Mouse (Mus musculus) forebrain, embryonic 11.5 days (tissue): Measurements from ENCODE around the gene Ncapg. TPM values are rescaled to one million over a fixed set of nuclear protein-coding genes. Genes with fewer than 3 reads are reported as not detected.

Experiments
- ATAC-seq: fragments of 200-750 bp; cut with Nextera tagmentation; replicated peaks from 2 replicates; pipeline ENCODE4 v1.8.0; 2017; ENCODE audit warnings: moderate TSS enrichment; ENCODE audit not compliant: low FRiP score
- DNase-seq: peaks from one replicate; pipeline ENCODE4 v3.0.0-alpha.2; 2017; ENCODE audit warnings: low spot score
- H3K27ac ChIP-seq: fragments of 300-500 bp; sonication (generic); 2 replicates; pipeline ENCODE4 v1.5.1; 2014; ENCODE audit warnings: low read depth, low read length
- H3K27me3 ChIP-seq: fragments of 300-500 bp; sonication (generic); 2 replicates; pipeline ENCODE4 v1.6.1; 2014; ENCODE audit warnings: mild to moderate bottlenecking, low read length, mixed read lengths; ENCODE audit not compliant: control insufficient read depth, insufficient read depth
- H3K36me3 ChIP-seq: fragments of 300-500 bp; sonication (generic); 2 replicates; pipeline ENCODE4 v1.6.1; 2014; ENCODE audit warnings: mild to moderate bottlenecking, low read length, moderate library complexity, mixed read lengths; ENCODE audit not compliant: control insufficient read depth, insufficient read depth
- H3K4me1 ChIP-seq: fragments of 300-500 bp; sonication (generic); replicated peaks from 2 replicates; pipeline ENCODE4 v1.6.1; 2014; ENCODE audit warnings: low read length, mixed read lengths; ENCODE audit not compliant: control insufficient read depth, insufficient read depth
- H3K4me2 ChIP-seq: fragments of 300-500 bp; sonication (generic); 2 replicates; pipeline ENCODE4 v1.6.1; 2014; ENCODE audit warnings: low read depth, mild to moderate bottlenecking, low read length, moderate library complexity, mixed read lengths; ENCODE audit not compliant: severe bottlenecking
- H3K4me3 ChIP-seq: fragments of 300-500 bp; sonication (generic); 2 replicates; pipeline ENCODE4 v1.5.1; 2014; ENCODE audit warnings: low read depth, low read length
- H3K9ac ChIP-seq: fragments of 300-500 bp; sonication (generic); 2 replicates; pipeline ENCODE4 v1.6.1; 2014; ENCODE audit warnings: low read length
- H3K9me3 ChIP-seq: fragments of 300-500 bp; sonication (generic); 2 replicates; pipeline ENCODE4 v1.6.1; 2016; ENCODE audit warnings: low read length, mixed read lengths; ENCODE audit not compliant: control insufficient read depth
- WGBS: fragments of 180-500 bp; shearing (Covaris S2); extraction: QIAGEN DNeasy Blood & Tissue Kit; methylation state at CpG from one replicate; pipeline ENCODE4 v1.1.7; 2014; 5-methylcytosine and 5-hydroxymethylcytosine counted together
- polyA plus RNA-seq: library from polyadenylated mRNA; unstranded; fragments of >200 nt; fragmentation: Nextera tagmentation; extraction: Ambion mirVana; gene quantifications from 2 replicates; pipeline ENCODE4 v1.2.1, GENCODE M21; 2014

Gene Ncapg
- polyA plus RNA-seq = 86.3 and 101 TPM in 2 replicates

DNA sequence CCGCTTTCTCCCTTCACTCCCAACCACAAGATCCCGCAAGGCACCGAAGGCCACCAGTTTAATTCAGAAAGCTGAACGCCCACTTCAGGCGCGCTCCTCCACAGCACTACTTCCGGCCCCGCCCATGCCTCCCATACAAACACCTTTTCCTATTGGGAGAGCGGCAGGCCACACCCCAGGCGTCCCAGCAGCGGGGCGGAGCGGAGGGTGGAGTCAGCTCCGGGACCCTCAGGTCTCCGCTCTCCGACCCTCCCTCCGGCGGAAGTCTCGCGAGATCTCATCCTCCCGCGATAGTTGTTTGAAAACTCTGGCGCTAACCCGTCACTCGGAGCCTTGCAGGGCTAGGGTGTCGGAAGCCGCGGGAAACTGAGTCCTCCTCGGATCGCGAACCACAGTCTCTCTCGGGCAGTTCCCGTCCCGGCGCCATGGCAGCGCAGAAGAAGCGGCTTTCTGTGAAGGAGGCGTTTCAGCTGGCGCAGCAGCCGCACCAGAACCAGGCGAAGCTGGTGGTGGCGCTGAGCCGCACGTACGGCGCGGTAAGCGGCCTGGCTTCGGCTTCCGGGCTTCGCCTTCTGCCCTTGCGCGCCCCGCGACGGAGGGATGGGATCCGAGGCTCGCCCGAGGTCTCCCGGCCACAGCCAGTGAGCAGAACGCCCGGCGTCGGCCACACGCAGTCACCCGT lies at the start of gene Ncapg:
Gene Ncapg, plus strand, starts transcription at position 322 of the 682 bp plus-strand sequence.
- peak within 1 kb of the TSS; percentile 67 for H3K4me3 ChIP-seq
- H3K4me1 ChIP-seq = no peaks in the 10 kb centered on the region; the same call in 1 of the 2 replicates
- peak within 1 kb of the TSS; percentile 91 for H3K27ac ChIP-seq
- DNase-seq = peak; percentile 100
- ATAC-seq = peak; percentile 100
- no peaks in the 10 kb centered on the region for H3K9me3 ChIP-seq
- H3K4me2 ChIP-seq = peak within 1 kb of the TSS; percentile 74
- H3K36me3 ChIP-seq = no peaks in the 10 kb centered on the region
- peak within 1 kb of the TSS; percentile 86 for H3K9ac ChIP-seq
- H3K27me3 ChIP-seq = no peaks in the 10 kb centered on the region
- under 1% methylated on average over 64 of the region's 66 CpGs for WGBS

DNA sequence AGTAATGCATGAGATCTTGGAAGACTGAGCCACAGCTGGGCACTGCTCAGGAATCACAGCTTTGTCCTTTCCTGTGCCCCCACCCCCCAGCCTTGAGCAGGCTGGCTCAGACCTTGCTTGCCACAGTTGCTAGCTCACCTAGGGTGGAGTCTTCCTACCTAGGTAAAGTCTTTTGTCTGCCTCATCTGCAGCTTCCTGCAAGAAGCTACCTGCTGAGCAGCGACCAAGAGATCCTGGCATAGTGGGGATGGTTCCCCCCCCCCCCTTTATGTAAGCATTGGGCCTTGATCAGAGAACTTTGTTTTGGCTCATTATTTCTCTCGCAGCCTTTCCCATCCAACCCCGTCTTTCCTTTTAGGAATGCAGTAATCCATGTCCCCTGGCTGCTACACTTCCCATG lies 48.2 kb upstream of the Ncapg start:
- ATAC-seq = no peak
- Histone ChIP-seq H3K27ac (no peak overlapping the region), H3K4me3 (no peak overlapping the region), H3K4me2 (no peak overlapping the region), H3K27me3 (no peaks in the 10 kb centered on the region), H3K9ac (no peak overlapping the region), H3K4me1 (no peaks in the 10 kb centered on the region), H3K9me3 (no peaks in the 10 kb centered on the region; the same call in 1 of the 2 replicates), H3K36me3 (no peaks in the 10 kb centered on the region)
- DNase-seq = no peak
- 40% methylated on average over 3 of the region's 3 CpGs for WGBS

DNA sequence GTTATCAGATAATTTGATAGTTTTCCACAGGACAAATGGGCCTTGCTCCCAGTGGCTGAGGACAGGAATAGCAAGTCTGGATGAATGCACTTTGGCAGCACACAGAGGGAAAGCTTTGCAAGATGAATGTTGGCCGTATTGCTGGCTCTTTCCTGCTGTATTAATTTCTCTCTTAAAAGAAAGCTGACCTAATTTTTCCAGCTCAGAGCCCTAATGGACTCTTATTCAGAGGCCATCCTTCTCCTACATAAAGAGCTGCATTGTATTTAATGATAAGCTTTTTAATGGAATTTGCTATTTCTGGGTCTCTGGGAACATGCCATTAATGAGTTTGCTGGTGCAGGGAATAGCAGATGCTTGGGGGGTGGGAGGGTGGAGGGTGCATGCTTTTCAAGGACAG lies 41.9 kb upstream of the Ncapg start:
- Histone ChIP-seq H3K9ac (no peak overlapping the region), H3K27ac (no peak overlapping the region), H3K4me2 (no peak overlapping the region), H3K4me1 (no peaks in the 10 kb centered on the region), H3K9me3 (no peaks in the 10 kb centered on the region; the same call in 1 of the 2 replicates), H3K27me3 (no peaks in the 10 kb centered on the region), H3K4me3 (no peak overlapping the region), H3K36me3 (no peaks in the 10 kb centered on the region)
- ATAC-seq = no peak
- no peak for DNase-seq
- 46% methylated on average over 1 of the region's 1 CpGs for WGBS

DNA sequence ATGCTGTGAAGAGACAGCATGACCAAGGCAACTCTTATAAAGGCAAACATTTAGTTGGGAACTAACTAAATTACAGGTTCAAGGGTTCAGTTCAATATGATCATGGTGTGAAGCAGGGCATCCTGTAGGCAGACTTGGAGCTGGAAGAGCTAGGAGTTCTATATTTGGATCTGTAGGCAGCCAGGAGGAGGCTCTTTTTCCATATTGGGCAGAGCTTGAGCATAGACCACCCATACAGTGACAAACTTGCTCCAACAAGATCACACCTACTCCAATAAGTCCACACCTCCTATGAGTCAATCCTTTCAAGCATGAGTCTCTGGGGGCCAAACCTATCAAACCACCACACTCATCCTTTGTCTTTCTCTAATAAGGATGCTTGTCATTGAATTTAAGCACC lies 40.2 kb upstream of the Ncapg start:
- Histone ChIP-seq H3K4me2 (no peak overlapping the region), H3K4me3 (no peak overlapping the region), H3K9me3 (no peaks in the 10 kb centered on the region; the same call in 1 of the 2 replicates), H3K36me3 (no peaks in the 10 kb centered on the region), H3K27me3 (no peaks in the 10 kb centered on the region), H3K27ac (no peak overlapping the region), H3K4me1 (no peaks in the 10 kb centered on the region), H3K9ac (no peak overlapping the region)
- ATAC-seq (no peak), DNase-seq (no peak)

DNA sequence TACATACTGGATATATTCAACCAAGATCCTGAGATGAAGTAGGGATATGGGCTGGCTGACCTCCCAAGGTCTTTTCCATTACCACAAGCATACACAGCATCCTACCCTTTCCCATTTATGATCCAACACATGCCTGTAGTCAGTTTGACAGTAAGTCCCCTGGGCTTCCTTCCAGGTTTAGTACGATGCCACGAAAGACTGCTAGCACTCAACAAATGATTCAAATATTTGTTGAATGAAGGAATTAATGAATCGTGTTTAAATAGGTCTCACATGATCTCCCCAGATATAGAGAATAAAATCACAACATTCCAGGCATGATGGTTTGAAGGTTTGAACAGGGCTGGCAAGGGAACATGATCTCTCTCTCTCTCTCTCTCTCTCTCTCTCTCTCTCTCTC lies 31.3 kb upstream of the Ncapg start:
- ATAC-seq (no peak), DNase-seq (no peak)
- Histone ChIP-seq H3K36me3 (no peaks in the 10 kb centered on the region), H3K4me3 (no peak overlapping the region; the same call in 1 of the 2 replicates), H3K27me3 (peaks cover 2% of the 10 kb centered on the region; the same call in 1 of the 2 replicates), H3K4me1 (0 out of 2 replicates have a peak, but pooled peaks cover 2% of the 10 kb centered on the region), H3K9ac (no peak overlapping the region), H3K9me3 (no peaks in the 10 kb centered on the region), H3K27ac (no peak overlapping the region), H3K4me2 (no peak overlapping the region)
- 72% methylated on average over 3 of the region's 3 CpGs for WGBS

DNA sequence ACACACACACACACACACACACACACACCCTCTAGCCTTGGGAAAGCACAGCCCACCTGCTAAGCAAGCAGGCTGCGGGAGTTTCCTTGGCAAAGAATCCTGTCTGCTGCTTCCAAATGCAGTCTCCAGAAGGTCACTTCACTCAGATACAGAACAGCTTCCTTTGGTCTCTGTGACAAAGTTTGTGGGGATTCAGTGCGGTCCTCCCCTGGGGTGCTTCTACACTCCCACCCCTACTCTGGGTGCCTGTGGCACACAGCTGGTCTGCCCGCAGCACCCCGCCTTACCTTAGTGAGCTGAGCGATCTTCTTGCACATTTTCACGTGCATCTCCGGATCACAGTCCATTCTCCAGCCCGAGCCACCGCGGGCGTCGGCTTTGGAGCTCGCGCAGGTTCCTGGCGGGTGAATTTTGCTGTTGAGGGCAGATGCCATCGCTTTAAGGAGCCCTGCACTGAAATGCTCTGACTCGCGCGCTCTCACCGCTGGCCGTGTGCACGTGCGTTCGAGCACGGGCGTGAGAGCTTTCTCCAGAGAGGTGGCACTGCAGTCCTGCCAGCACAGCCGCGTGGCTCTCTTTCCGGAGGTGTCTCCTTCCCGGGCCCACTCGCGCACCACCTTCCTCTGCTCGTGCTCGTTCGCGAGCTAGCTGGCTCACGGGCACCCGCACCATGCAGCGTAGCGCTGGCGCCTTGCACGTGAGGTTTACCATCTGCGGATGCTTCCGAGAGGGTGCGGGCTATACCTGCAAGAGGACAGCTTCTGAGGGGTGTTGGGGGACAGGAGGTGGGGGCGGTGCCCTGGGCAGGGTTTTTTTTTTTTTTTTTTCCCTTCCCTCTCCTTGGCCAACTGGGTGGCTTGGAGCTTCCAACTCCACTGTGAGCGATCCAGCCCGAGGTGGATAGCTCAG lies 30.7 kb upstream of the Ncapg start, which contains the start of gene Fam184b:
Gene Fam184b, minus strand, starts transcription at position 809 of the 909 bp plus-strand sequence.
- peak within 1 kb of the TSS; percentile 59 for H3K4me3 ChIP-seq
- H3K4me2 ChIP-seq = peak within 1 kb of the TSS; percentile 88
- no peaks in the 10 kb centered on the region for H3K9me3 ChIP-seq
- H3K9ac ChIP-seq = peak within 1 kb of the TSS; percentile 68
- peaks cover 2% of the 10 kb centered on the region; the same call in 1 of the 2 replicates for H3K27me3 ChIP-seq
- H3K27ac ChIP-seq = no peak within 1 kb of the TSS
- no peaks in the 10 kb centered on the region for H3K36me3 ChIP-seq
- DNase-seq (peak; percentile 82), ATAC-seq (peak; percentile 87)
- 0 out of 2 replicates have a peak, but pooled peaks cover 2% of the 10 kb centered on the region for H3K4me1 ChIP-seq
- whole genome bisulfite sequencing = under 1% methylated on average over 48 of the region's 48 CpGs

DNA sequence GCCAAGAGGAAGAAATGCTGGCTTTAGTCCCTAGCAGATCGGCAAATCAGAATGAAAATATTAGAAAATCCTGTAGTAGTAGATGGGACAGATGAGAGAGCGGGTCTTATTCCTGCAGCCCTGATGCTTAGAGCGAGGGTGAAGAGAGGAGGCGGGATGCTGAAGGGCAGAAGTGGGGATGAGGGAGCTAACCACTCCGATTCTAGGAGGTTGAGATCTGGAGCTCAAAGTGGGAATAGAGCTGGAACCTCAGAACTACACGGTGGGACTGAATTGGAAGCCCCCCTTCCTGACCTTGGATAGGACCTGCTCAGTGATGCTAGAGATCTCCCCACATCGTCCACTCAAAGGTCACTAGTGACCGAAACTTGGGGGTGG lies 30.0 kb upstream of the Ncapg start:
- Histone ChIP-seq H3K4me1 (0 out of 2 replicates have a peak, but pooled peaks cover 2% of the 10 kb centered on the region), H3K27ac (no peak overlapping the region), H3K27me3 (peaks cover 2% of the 10 kb centered on the region; the same call in 1 of the 2 replicates), H3K4me3 (peak overlapping the region; percentile 59), H3K9me3 (no peaks in the 10 kb centered on the region), H3K36me3 (no peaks in the 10 kb centered on the region), H3K4me2 (peak overlapping the region; percentile 88), H3K9ac (peak overlapping the region; percentile 68)
- no peak for DNase-seq
- ATAC-seq = peak; percentile 49; the same call in 1 of the 2 replicates
- WGBS = 2% methylated on average over 8 of the region's 8 CpGs

DNA sequence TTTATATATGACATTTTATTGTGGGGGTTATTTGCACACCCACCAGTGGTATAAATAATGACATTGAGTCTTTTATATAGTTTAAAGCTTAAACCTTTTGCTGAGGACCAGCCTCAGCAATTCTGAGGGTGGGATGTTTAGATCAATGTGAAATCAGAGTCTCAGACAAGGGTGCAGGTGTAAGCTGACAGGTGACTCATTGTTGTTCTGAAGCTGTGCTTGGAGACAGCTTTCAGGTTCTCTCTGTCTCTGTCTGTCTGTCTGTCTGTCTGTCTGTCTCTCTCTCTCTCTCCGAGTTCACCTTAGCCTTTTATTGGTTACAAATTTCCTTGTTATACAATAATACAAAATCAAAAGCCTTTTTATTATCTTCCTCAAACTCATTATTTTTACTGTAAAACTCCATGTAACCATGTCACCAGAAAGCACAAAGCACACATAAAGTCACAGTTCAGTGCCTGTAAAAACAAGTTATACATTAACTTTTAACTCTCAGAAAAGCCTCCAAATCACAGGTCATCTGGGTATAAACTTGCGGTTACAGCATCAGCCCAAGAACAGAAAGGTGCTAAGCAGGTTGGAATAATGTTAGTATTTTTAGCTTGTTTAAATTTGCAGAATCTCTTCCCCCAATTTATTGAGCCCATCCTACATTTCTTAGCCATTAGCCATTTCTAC lies 18.6 kb upstream of the Ncapg start:
- DNase-seq (no peak), ATAC-seq (no peak)
- Histone ChIP-seq H3K9ac (no peak overlapping the region), H3K4me1 (no peaks in the 10 kb centered on the region), H3K4me2 (no peak overlapping the region), H3K4me3 (no peak overlapping the region), H3K36me3 (no peaks in the 10 kb centered on the region), H3K9me3 (no peaks in the 10 kb centered on the region), H3K27me3 (no peaks in the 10 kb centered on the region), H3K27ac (no peak overlapping the region)
- 89% methylated on average over 2 of the region's 2 CpGs for WGBS
